Mouse (Mus musculus) kidney, adult 2 months (tissue): Measurements from ENCODE around the gene Klk1b3.
"Not testable (repeated sequence)": the region's sequence is repeated elsewhere in the genome, so short reads cannot be mapped to it uniquely, and the experiment has no call there.

Experiments used
- CTCF ChIP-seq: fragments of 200-500 bp; conservative IDR thresholded peaks from 2 replicates; pipeline ENCODE4 v1.5.1; 2011; ENCODE audit warnings: low read depth, mild to moderate bottlenecking, control low read depth, low read length, moderate library complexity, mixed read lengths; ENCODE audit not compliant: insufficient read depth, insufficient read length
- POLR2A ChIP-seq: fragments of 200-500 bp; IDR thresholded peaks from one replicate; pipeline ENCODE4 v1.6.1; 2011; ENCODE audit warnings: low read depth, low read length, control low read depth

GRCm38 (mm10) chr7:44250732-44251275 is 52.8 kb downstream of the Klk1b3 start:
- TF ChIP-seq CTCF, POLR2A: not testable (repeated sequence)
